Mouse (Mus musculus): ENCODE results near the gene Padi2. TPM values are rescaled to one million over a fixed set of nuclear protein-coding genes. Genes with fewer than 3 reads are reported as not detected.

Padi2 gene
- polyA plus RNA-seq, 1 experiment from 2014 or later, result 4.6 TPM

- no peak for TF ChIP-seq CTCF (IDR thresholded peaks at IDR 0.05)
- no peaks in the 10 kb centered on the region for H3K27me3 ChIP-seq
- DNase-seq (ENCODE audit: low read depth, low spot score), result no peak
- CTCF ChIA-PET, result interaction anchor here (0.9 kb wide), 1 partner anchor 15 kb away, joined by 3 read pairs; no protein-coding TSS in a partner anchor
- POLR2A ChIA-PET, result interaction anchor here (0.9 kb wide), 1 partner anchor 31 kb away, joined by 3 read pairs; no protein-coding TSS in a partner anchor
- ATAC-seq, result no peak
- in situ Hi-C loops (cut with MboI; ENCODE audit: low pct_unique_long_range_greater_than_20kb), result loop anchor here (5.0 kb wide), 2 partner anchors 128 to 173 kb away; no protein-coding TSS in a partner anchor
Measured at GRCm38 (mm10) chr4:140959715-140960479, 53.8 kb downstream of the Padi2 start.

- no peak for TF ChIP-seq CTCF (IDR thresholded peaks at IDR 0.05)
- ATAC-seq (peak; percentile 81), DNase-seq (ENCODE audit: low read depth, low spot score) (peak; percentile 75)
- CTCF ChIA-PET, result no interaction called here
- in situ Hi-C loops (cut with MboI; ENCODE audit: low pct_unique_long_range_greater_than_20kb), result no loop called here
- POLR2A ChIA-PET, result interaction anchor here (0.9 kb wide), 1 partner anchor 32 kb away, joined by 3 read pairs; no protein-coding TSS in a partner anchor
- no peaks in the 10 kb centered on the region for H3K27me3 ChIP-seq
Measured at GRCm38 (mm10) chr4:140960781-140961466, 54.8 kb downstream of the Padi2 start, which contains the start of gene Sdhb. Sdhb (plus strand) TSS chr4:140961203.

- ChIA-PET POLR2A (no interaction called here), CTCF (interaction anchor here (4.7 kb wide), 1 partner anchor 70 kb away, joined by 28 read pairs; no protein-coding TSS in a partner anchor)
- DNase-seq (ENCODE audit: low read depth, low spot score), result no peak
- in situ Hi-C loops (cut with MboI; ENCODE audit: low pct_unique_long_range_greater_than_20kb), result no loop called here
- no peak for ATAC-seq
- H3K27me3 ChIP-seq, result no peaks in the 10 kb centered on the region
- no peak for TF ChIP-seq CTCF (IDR thresholded peaks at IDR 0.05)
Measured at GRCm38 (mm10) chr4:140961467-140962206, 55.5 kb downstream of the Padi2 start.

GRCm38 (mm10) chr4:140962207-140962909 is 56.2 kb downstream of the Padi2 start:
- DNase-seq (ENCODE audit: low read depth, low spot score) (no peak), ATAC-seq (no peak)
- POLR2A ChIA-PET, result interaction anchor here (0.6 kb wide), 1 partner anchor 275 kb away, joined by 3 read pairs; no protein-coding TSS in a partner anchor
- CTCF ChIA-PET, result interaction anchor here (4.7 kb wide), 1 partner anchor 69 kb away, joined by 28 read pairs; no protein-coding TSS in a partner anchor
- H3K27me3 ChIP-seq, result no peaks in the 10 kb centered on the region
- TF ChIP-seq CTCF (IDR thresholded peaks at IDR 0.05), result no peak
- in situ Hi-C loops (cut with MboI; ENCODE audit: low pct_unique_long_range_greater_than_20kb), result no loop called here

- no peaks in the 10 kb centered on the region for H3K27me3 ChIP-seq
- in situ Hi-C loops (cut with MboI; ENCODE audit: low pct_unique_long_range_greater_than_20kb), result no loop called here
- TF ChIP-seq CTCF (IDR thresholded peaks at IDR 0.05), result no peak
- CTCF ChIA-PET, result interaction anchor here (4.7 kb wide), 1 partner anchor 69 kb away, joined by 28 read pairs; no protein-coding TSS in a partner anchor
- DNase-seq (ENCODE audit: low read depth, low spot score) (no peak), ATAC-seq (no peak)
- POLR2A ChIA-PET, result no interaction called here
Measured at GRCm38 (mm10) chr4:140962950-140963349, 56.8 kb downstream of the Padi2 start.

GRCm38 (mm10) chr4:140963941-140964597 is 57.9 kb downstream of the Padi2 start:
- POLR2A ChIA-PET, result interaction anchor here (0.7 kb wide), 1 partner anchor 67 kb away, joined by 3 read pairs; no protein-coding TSS in a partner anchor
- CTCF ChIA-PET, result interaction anchor here (1.6 to 4.7 kb wide), 2 partner anchors 16 to 68 kb away, joined by 3 to 28 read pairs; no protein-coding TSS in a partner anchor
- TF ChIP-seq CTCF (IDR thresholded peaks at IDR 0.05), result no peak
- no peaks in the 10 kb centered on the region for H3K27me3 ChIP-seq
- ATAC-seq (no peak), DNase-seq (ENCODE audit: low read depth, low spot score) (no peak)
- in situ Hi-C loops (cut with MboI; ENCODE audit: low pct_unique_long_range_greater_than_20kb), result no loop called here

- ChIA-PET CTCF (interaction anchor here (0.9 to 4.7 kb wide), 3 partner anchors 12 to 67 kb away, joined by 3 to 28 read pairs (median 3); no protein-coding TSS in a partner anchor), POLR2A (no interaction called here)
- no peak for TF ChIP-seq CTCF (IDR thresholded peaks at IDR 0.05)
- in situ Hi-C loops (cut with MboI; ENCODE audit: low pct_unique_long_range_greater_than_20kb), result no loop called here
- no peak for ATAC-seq
- H3K27me3 ChIP-seq, result no peaks in the 10 kb centered on the region
- no peak for DNase-seq (ENCODE audit: low read depth, low spot score)
Measured at GRCm38 (mm10) chr4:140964620-140965019, 58.5 kb downstream of the Padi2 start.

GRCm38 (mm10) chr4:140967386-140968159 is 61.4 kb downstream of the Padi2 start:
- TF ChIP-seq CTCF (IDR thresholded peaks at IDR 0.05), result no peak
- CTCF ChIA-PET, result interaction anchor here (1.3 kb wide), 1 partner anchor 11 kb away, joined by 3 read pairs; no protein-coding TSS in a partner anchor
- in situ Hi-C loops (cut with MboI; ENCODE audit: low pct_unique_long_range_greater_than_20kb), result no loop called here
- POLR2A ChIA-PET, result no interaction called here
- no peaks in the 10 kb centered on the region for H3K27me3 ChIP-seq
- no peak for ATAC-seq
- no peak for DNase-seq (ENCODE audit: low read depth, low spot score)
